In the genomic region with DNA sequence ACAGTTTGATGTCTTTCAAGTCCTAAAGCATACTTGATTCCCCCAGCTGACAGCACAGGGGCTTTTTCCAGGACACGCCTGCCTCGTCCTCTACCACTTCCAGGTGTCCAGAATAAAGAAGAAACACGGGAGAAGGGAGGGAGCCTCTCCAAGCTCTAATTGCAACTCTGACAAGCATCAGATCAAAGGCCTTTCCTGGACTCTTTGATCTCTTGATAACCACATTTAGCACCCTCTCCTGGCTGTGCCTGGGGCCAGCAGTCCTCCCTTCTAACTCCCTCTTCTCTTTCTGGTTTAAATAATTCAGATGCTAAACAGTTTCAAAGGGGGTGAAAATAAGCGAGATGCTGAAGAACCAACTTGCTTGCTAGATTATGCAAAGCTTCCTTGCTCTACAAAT, we compare ENCODE assay signal across 12 mouse cellular contexts.
DNase-seq lines count a peak whose midpoint lies in the region; ATAC-seq and TF ChIP-seq lines count a peak whose summit lies in the region.
"Had no signal": no experiment of that assay in that cellular context is flagged by ENCODE, and none has a peak within 500 bp of the region (broad histone marks: within the 10 kb centered on the region; RNA-seq: fewer than 3 reads in every experiment).

No protein-coding gene starts in this region.

- no peaks in the 10 kb centered on the region for H3K4me1 ChIP-seq in forebrain, postnatal 0 days (ENCODE audit: insufficient read depth)
- no peaks in the 10 kb centered on the region for H3K4me1 ChIP-seq in forebrain, embryonic 15.5 days
- H3K4me1 ChIP-seq in midbrain, embryonic 16.5 days (ENCODE audit: control insufficient read depth, insufficient read depth, low read length) = no peaks in the 10 kb centered on the region
- no peaks in the 10 kb centered on the region for H3K4me1 ChIP-seq in hindbrain, embryonic 11.5 days (replicated peaks; ENCODE audit: control insufficient read depth, insufficient read depth, low read length)

- H3K9ac ChIP-seq in forebrain, postnatal 0 days = no peak overlapping the region
- H3K9ac ChIP-seq in forebrain, embryonic 15.5 days (replicated peaks) = no peak overlapping the region
- no peak overlapping the region for H3K9ac ChIP-seq in midbrain, embryonic 16.5 days (ENCODE audit: low read depth, low read length)
- no peak overlapping the region for H3K9ac ChIP-seq in hindbrain, embryonic 11.5 days (ENCODE audit: low read depth, low read length)
- H3K9ac ChIP-seq: forebrain, embryonic 13.5 days; heart, embryonic 12.5 days had no signal

- no peak overlapping the region for H3K4me2 ChIP-seq in forebrain, postnatal 0 days (ENCODE audit: low read depth)
- H3K4me2 ChIP-seq in forebrain, embryonic 15.5 days (replicated peaks) = no peak overlapping the region
- H3K4me2 ChIP-seq in midbrain, embryonic 16.5 days (ENCODE audit: low read length) = no peak overlapping the region
- H3K4me2 ChIP-seq in hindbrain, embryonic 11.5 days (replicated peaks; ENCODE audit: low read depth, low read length) = no peak overlapping the region
- H3K4me2 ChIP-seq: forebrain, embryonic 13.5 days; heart, embryonic 12.5 days had no signal

- ATAC-seq in forebrain, postnatal 0 days = no peak
- no peak for ATAC-seq in forebrain, embryonic 15.5 days (replicated peaks)
- ATAC-seq in midbrain, embryonic 16.5 days = peak; percentile 39; the same call in 1 of the 2 replicates
- no peak for ATAC-seq in hindbrain, embryonic 11.5 days (ENCODE audit: low FRiP score)
- ATAC-seq in erythroid progenitor cell, adult 5-6 weeks (replicated peaks; ENCODE audit: low FRiP score, poor library complexity, severe bottlenecking) = no peak
- ATAC-seq: forebrain, embryonic 13.5 days had no signal

- DNase-seq in forebrain, postnatal 0 days = no peak
- DNase-seq in ES-CJ7 (ENCODE audit: low read depth, low spot score) = peak; percentile 18
- peak; percentile 33 to 40 for DNase-seq in adrenal gland, postnatal 36 days
- DNase-seq in hindbrain, embryonic 11.5 days (ENCODE audit: low spot score) = no peak
- no peak for DNase-seq in urinary bladder, postnatal 25 days (ENCODE audit: low spot score)
- DNase-seq: cerebellum, postnatal 36 days; retina, postnatal 1 day had no signal

- TF ChIP-seq CTCF in forebrain, postnatal 0 days (IDR thresholded peaks at IDR 0.05; ENCODE audit: low read depth) = peak; percentile 25; the same call in 1 of the 2 replicates

- no peaks in the 10 kb centered on the region for H3K36me3 ChIP-seq in forebrain, postnatal 0 days (ENCODE audit: insufficient read depth)
- no peaks in the 10 kb centered on the region for H3K36me3 ChIP-seq in forebrain, embryonic 15.5 days
- no peaks in the 10 kb centered on the region for H3K36me3 ChIP-seq in midbrain, embryonic 16.5 days (ENCODE audit: control insufficient read depth, insufficient read depth, low read length)
- H3K36me3 ChIP-seq in hindbrain, embryonic 11.5 days (ENCODE audit: control insufficient read depth, insufficient read depth, low read length) = no peaks in the 10 kb centered on the region
- H3K36me3 ChIP-seq: heart, embryonic 12.5 days had no signal

- WGBS in forebrain, postnatal 0 days = 27% methylated on average over 4 of the region's 4 CpGs
- 15% methylated on average over 4 of the region's 4 CpGs for WGBS in forebrain, embryonic 15.5 days
- 22% methylated on average over 4 of the region's 4 CpGs for WGBS in midbrain, embryonic 16.5 days
- 21% methylated on average over 4 of the region's 4 CpGs for WGBS in hindbrain, embryonic 11.5 days

- no peaks in the 10 kb centered on the region for H3K9me3 ChIP-seq in forebrain, postnatal 0 days (ENCODE audit: low read length)
- H3K9me3 ChIP-seq in forebrain, embryonic 15.5 days = no peaks in the 10 kb centered on the region
- H3K9me3 ChIP-seq in midbrain, embryonic 16.5 days (replicated peaks; ENCODE audit: control insufficient read depth, low read length, poor library complexity, severe bottlenecking) = no peaks in the 10 kb centered on the region
- no peaks in the 10 kb centered on the region for H3K9me3 ChIP-seq in hindbrain, embryonic 11.5 days (ENCODE audit: control insufficient read depth, low read length)
- H3K9me3 ChIP-seq: forebrain, embryonic 13.5 days; heart, embryonic 12.5 days had no signal

- no peak overlapping the region for H3K27ac ChIP-seq in forebrain, postnatal 0 days (ENCODE audit: low read depth, low read length)
- H3K27ac ChIP-seq in forebrain, embryonic 15.5 days (replicated peaks) = no peak overlapping the region
- no peak overlapping the region for H3K27ac ChIP-seq in midbrain, embryonic 16.5 days (ENCODE audit: low read length)
- no peak overlapping the region for H3K27ac ChIP-seq in hindbrain, embryonic 11.5 days (ENCODE audit: low read depth, low read length)
- H3K27ac ChIP-seq: forebrain, embryonic 13.5 days had no signal

- H3K4me3 ChIP-seq in forebrain, postnatal 0 days (ENCODE audit: low read depth, low read length) = no peak overlapping the region
- no peak overlapping the region for H3K4me3 ChIP-seq in forebrain, embryonic 15.5 days
- H3K4me3 ChIP-seq in midbrain, embryonic 16.5 days (ENCODE audit: low read depth, low read length) = no peak overlapping the region
- no peak overlapping the region for H3K4me3 ChIP-seq in hindbrain, embryonic 11.5 days (ENCODE audit: low read depth, low read length)
- H3K4me3 ChIP-seq: forebrain, embryonic 13.5 days; heart, embryonic 12.5 days had no signal

- H3K27me3 ChIP-seq in forebrain, postnatal 0 days (ENCODE audit: insufficient read depth, low read length) = no peaks in the 10 kb centered on the region
- H3K27me3 ChIP-seq in forebrain, embryonic 15.5 days = no peaks in the 10 kb centered on the region
- H3K27me3 ChIP-seq in midbrain, embryonic 16.5 days (ENCODE audit: control insufficient read depth, insufficient read depth, low read depth, low read length) = no peaks in the 10 kb centered on the region
- H3K27me3 ChIP-seq in hindbrain, embryonic 11.5 days (ENCODE audit: control insufficient read depth, insufficient read depth, low read length) = no peaks in the 10 kb centered on the region
- H3K27me3 ChIP-seq: forebrain, embryonic 13.5 days; heart, embryonic 12.5 days had no signal

Comparison
In these comparisons a context has a peak if more than half of its experiments do, and no peak if none do; other contexts are left out.
1. DNase-seq: peak in ES-CJ7 (single experiment) and adrenal gland, postnatal 36 days (2 of 2); none in forebrain, postnatal 0 days (single experiment), hindbrain, embryonic 11.5 days (single experiment) and urinary bladder, postnatal 25 days (single experiment).